Mouse (Mus musculus): ENCODE results near the gene Ssbp2. TPM values are rescaled to one million over a fixed set of nuclear protein-coding genes. Genes with fewer than 3 reads are reported as not detected.

Gene Ssbp2
- total RNA-seq, 1 experiment from 2014 or later = 75.2 TPM

- peak; percentile 97 for ATAC-seq (replicated peaks; ENCODE audit: low read depth, poor library complexity, severe bottlenecking)
Observed at GRCm38 (mm10) chr13:91611909-91612308, 151.8 kb downstream of the Ssbp2 start.

GRCm38 (mm10) chr13:91612578-91612977, 152.5 kb downstream of the Ssbp2 start:
- ATAC-seq (replicated peaks; ENCODE audit: low read depth, poor library complexity, severe bottlenecking) = no peak

- ATAC-seq (replicated peaks; ENCODE audit: low read depth, poor library complexity, severe bottlenecking) = no peak
Observed at GRCm38 (mm10) chr13:91616050-91616449, 156.0 kb downstream of the Ssbp2 start.

GRCm38 (mm10) chr13:91616876-91617275, 156.8 kb downstream of the Ssbp2 start:
- no peak for ATAC-seq (replicated peaks; ENCODE audit: low read depth, poor library complexity, severe bottlenecking)

GRCm38 (mm10) chr13:91619431-91619830, 159.3 kb downstream of the Ssbp2 start:
- ATAC-seq (replicated peaks; ENCODE audit: low read depth, poor library complexity, severe bottlenecking) = 0 out of 2 replicates have a peak, but pooled peaks have one; percentile 39

GRCm38 (mm10) chr13:91620541-91620940, 160.5 kb downstream of the Ssbp2 start:
- no peak for ATAC-seq (replicated peaks; ENCODE audit: low read depth, poor library complexity, severe bottlenecking)

GRCm38 (mm10) chr13:91631291-91631799, 171.3 kb downstream of the Ssbp2 start:
- ATAC-seq (replicated peaks; ENCODE audit: low read depth, poor library complexity, severe bottlenecking) = no peak; the same call in 1 of the 2 replicates

- no peak for ATAC-seq (replicated peaks; ENCODE audit: low read depth, poor library complexity, severe bottlenecking)
Observed at GRCm38 (mm10) chr13:91634123-91634522, 174.0 kb downstream of the Ssbp2 start.

- ATAC-seq (replicated peaks; ENCODE audit: low read depth, poor library complexity, severe bottlenecking) = peak; percentile 23
Observed at GRCm38 (mm10) chr13:91635957-91636356, 175.9 kb downstream of the Ssbp2 start.

- peak; percentile 83 for ATAC-seq (replicated peaks; ENCODE audit: low read depth, poor library complexity, severe bottlenecking)
Observed at GRCm38 (mm10) chr13:91636814-91637213, 176.7 kb downstream of the Ssbp2 start.

GRCm38 (mm10) chr13:91638836-91639235, 178.8 kb downstream of the Ssbp2 start:
- no peak for ATAC-seq (replicated peaks; ENCODE audit: low read depth, poor library complexity, severe bottlenecking)

GRCm38 (mm10) chr13:91640219-91640618, 180.1 kb downstream of the Ssbp2 start:
- no peak for ATAC-seq (replicated peaks; ENCODE audit: low read depth, poor library complexity, severe bottlenecking)

- ATAC-seq (replicated peaks; ENCODE audit: low read depth, poor library complexity, severe bottlenecking) = peak; percentile 86
Observed at GRCm38 (mm10) chr13:91648240-91648639, 188.2 kb downstream of the Ssbp2 start.

GRCm38 (mm10) chr13:91649926-91650325, 189.8 kb downstream of the Ssbp2 start:
- ATAC-seq (replicated peaks; ENCODE audit: low read depth, poor library complexity, severe bottlenecking) = no peak

- ATAC-seq (replicated peaks; ENCODE audit: low read depth, poor library complexity, severe bottlenecking) = no peak
Observed at GRCm38 (mm10) chr13:91661068-91661795, 201.1 kb downstream of the Ssbp2 start.

- ATAC-seq (replicated peaks; ENCODE audit: low read depth, poor library complexity, severe bottlenecking) = no peak
Observed at GRCm38 (mm10) chr13:91662751-91663150, 202.7 kb downstream of the Ssbp2 start.

GRCm38 (mm10) chr13:91673241-91673640, 213.2 kb downstream of the Ssbp2 start:
- no peak for ATAC-seq (replicated peaks; ENCODE audit: low read depth, poor library complexity, severe bottlenecking)

GRCm38 (mm10) chr13:91680764-91681437, 220.8 kb downstream of the Ssbp2 start:
- ATAC-seq (replicated peaks; ENCODE audit: low read depth, poor library complexity, severe bottlenecking) = peak; percentile 96

GRCm38 (mm10) chr13:91681474-91681873, 221.4 kb downstream of the Ssbp2 start:
- ATAC-seq (replicated peaks; ENCODE audit: low read depth, poor library complexity, severe bottlenecking) = no peak

GRCm38 (mm10) chr13:91690118-91690517, 230.0 kb downstream of the Ssbp2 start:
- no peak for ATAC-seq (replicated peaks; ENCODE audit: low read depth, poor library complexity, severe bottlenecking)

- no peak for ATAC-seq (replicated peaks; ENCODE audit: low read depth, poor library complexity, severe bottlenecking)
Observed at GRCm38 (mm10) chr13:91693615-91694014, 233.5 kb downstream of the Ssbp2 start.

Data from common myeloid progenitor, adult 5-6 weeks (primary cell).